Mouse (Mus musculus) myocyte (in vitro differentiated cells): ENCODE measurements at regions not wholly inside any gene's neighbourhood (a gene's known extent, or its start where the extent isn't known, plus 50 kb on each side); places are given as distances from the start of the nearest gene placed in this dataset.

Experiments used
- H3K27me3 ChIP-seq: one replicate; pipeline ENCODE4 v1.6.1; 2011; ENCODE audit not compliant: control insufficient read depth, insufficient read depth, insufficient read length
- H3K36me3 ChIP-seq: one replicate; pipeline ENCODE4 v1.6.1; 2011; ENCODE audit not compliant: control insufficient read depth, insufficient read depth
- H3K4me2 ChIP-seq: one replicate; pipeline ENCODE4 v1.6.1; 2011; ENCODE audit warnings: low read depth, control low read depth
- H3K4me3 ChIP-seq: one replicate; pipeline ENCODE4 v1.5.1; 2011; ENCODE audit warnings: mild to moderate bottlenecking, control low read depth, moderate library complexity
- H3K79me2 ChIP-seq: one replicate; pipeline ENCODE4 v1.6.1; 2011; ENCODE audit not compliant: control insufficient read depth, insufficient read depth
- H3ac ChIP-seq: one replicate; pipeline ENCODE4 v1.6.1; 2011; ENCODE audit not compliant: control insufficient read depth, insufficient read length
- CEBPB ChIP-seq: IDR thresholded peaks from 2 replicates; pipeline ENCODE4 v1.6.1; 2011; ENCODE audit warnings: mild to moderate bottlenecking, moderate library complexity; ENCODE audit not compliant: poor library complexity, insufficient read depth, severe bottlenecking
- E2F4 ChIP-seq: IDR thresholded peaks from one replicate; pipeline ENCODE4 v1.6.1; 2011; ENCODE audit warnings: mild to moderate bottlenecking, control low read depth, moderate library complexity; ENCODE audit not compliant: insufficient read depth
- MAX ChIP-seq: IDR thresholded peaks from one replicate; pipeline ENCODE4 v1.6.1; 2011; ENCODE audit warnings: low read depth, mild to moderate bottlenecking, control low read depth
- MYOD1 ChIP-seq, 3 experiments: IDR thresholded peaks; one replicate each; pipeline ENCODE4 v1.6.1; 2011; ENCODE audit warnings: control low read depth in 2 of 3, low read depth in 2 of 3, mild to moderate bottlenecking in 2 of 3, moderate library complexity in 1 of 3; ENCODE audit not compliant: insufficient read length in 2 of 3, control insufficient read depth in 1 of 3
- MYOG ChIP-seq, 3 experiments: IDR thresholded peaks; one replicate each; pipeline ENCODE4 v1.6.1; 2011; ENCODE audit warnings: control low read depth in 2 of 3, low read depth in 2 of 3, mild to moderate bottlenecking in 2 of 3; ENCODE audit not compliant: insufficient read length in 2 of 3, control insufficient read depth in 1 of 3, insufficient read depth in 1 of 3
- POLR2A ChIP-seq: IDR thresholded peaks from one replicate; pipeline ENCODE4 v1.6.1; 2011; ENCODE audit warnings: low read depth, mild to moderate bottlenecking, control low read depth, moderate library complexity; ENCODE audit not compliant: insufficient read length
- POLR2AphosphoS2 ChIP-seq: IDR thresholded peaks from one replicate; pipeline ENCODE4 v1.6.1; 2011; ENCODE audit warnings: low read depth, control low read depth; ENCODE audit not compliant: insufficient read length
- REST ChIP-seq: IDR thresholded peaks from one replicate; pipeline ENCODE4 v1.6.1; 2011; ENCODE audit warnings: mild to moderate bottlenecking, control low read depth, moderate library complexity; ENCODE audit not compliant: insufficient read depth, insufficient read length
- SRF ChIP-seq: IDR thresholded peaks from one replicate; pipeline ENCODE4 v1.6.1; 2011; ENCODE audit warnings: low read depth; ENCODE audit not compliant: control insufficient read depth, insufficient read length
- TCF12 ChIP-seq: IDR thresholded peaks from one replicate; pipeline ENCODE4 v1.6.1; 2011; ENCODE audit warnings: mild to moderate bottlenecking, control low read depth; ENCODE audit not compliant: poor library complexity, insufficient read depth, severe bottlenecking
- TCF3 ChIP-seq: IDR thresholded peaks from one replicate; pipeline ENCODE4 v1.6.1; 2011; ENCODE audit warnings: low read depth, control low read depth; ENCODE audit not compliant: insufficient read length
- USF1 ChIP-seq: IDR thresholded peaks from one replicate; pipeline ENCODE4 v1.6.1; 2011; ENCODE audit warnings: low read depth, mild to moderate bottlenecking, control low read depth, moderate library complexity

DNA sequence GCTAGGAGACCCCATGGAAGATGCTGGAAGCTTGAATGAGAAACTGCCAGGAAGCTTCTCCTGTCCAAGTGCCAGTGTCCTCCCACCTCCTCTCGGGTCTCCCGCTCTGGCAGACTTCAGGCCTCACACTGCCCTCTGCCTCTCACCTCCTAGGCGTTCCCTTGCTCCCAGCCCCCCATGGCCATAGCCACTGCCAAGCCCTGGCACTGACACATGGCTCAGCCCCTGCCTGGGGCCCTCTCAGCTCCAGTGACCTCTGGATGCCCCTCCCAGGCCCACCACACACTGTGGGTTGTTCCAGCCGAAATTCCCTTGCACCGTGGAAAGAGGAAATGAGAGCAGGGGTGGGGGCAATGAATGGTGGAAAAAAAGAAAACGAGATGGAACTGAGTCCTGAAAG, 227.3 kb downstream of the Cyp26b1 start:
- TF ChIP-seq TCF3, result no peak
- no peak for TF ChIP-seq USF1
- no peak for TF ChIP-seq SRF
- no peak for TF ChIP-seq CEBPB
- no peak for TF ChIP-seq MYOD1 (IDR thresholded peaks at IDR 0.05; ENCODE audit: control insufficient read depth in 1 of 3, insufficient read length in 2 of 3, low read depth in 2 of 3)
- no peak for TF ChIP-seq REST
- no peak for TF ChIP-seq E2F4
- no peak for TF ChIP-seq POLR2AphosphoS2
- Histone ChIP-seq H3K79me2 (no peaks in the 10 kb centered on the region), H3ac (no peak overlapping the region), H3K27me3 (no peaks in the 10 kb centered on the region), H3K4me2 (no peak overlapping the region), H3K36me3 (no peaks in the 10 kb centered on the region), H3K4me3 (no peak overlapping the region)

DNA sequence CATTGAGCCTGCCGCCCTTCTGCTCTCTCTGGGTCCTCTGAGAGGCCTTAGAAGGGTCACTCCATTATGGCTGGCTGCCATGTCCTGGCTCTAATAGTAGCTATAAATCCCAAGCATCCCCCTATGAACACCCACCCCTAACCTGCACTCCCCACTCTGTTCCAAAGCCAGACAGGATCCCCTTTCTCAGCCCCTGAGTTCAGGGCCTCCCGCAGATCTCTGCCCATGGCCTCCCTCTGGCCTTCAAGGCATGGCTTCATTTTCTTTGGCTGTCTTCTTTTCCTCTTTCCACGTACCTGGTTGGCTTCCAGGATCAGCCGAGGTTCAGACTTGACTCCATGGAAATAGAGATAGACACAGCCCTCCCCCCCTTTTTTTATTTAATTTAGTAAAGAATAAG, 227.8 kb downstream of the Cyp26b1 start:
- Histone ChIP-seq H3K4me2 (no peak overlapping the region), H3ac (no peak overlapping the region), H3K27me3 (no peaks in the 10 kb centered on the region), H3K4me3 (no peak overlapping the region), H3K79me2 (no peaks in the 10 kb centered on the region), H3K36me3 (no peaks in the 10 kb centered on the region)
- TF ChIP-seq POLR2A (no peak), MAX (no peak), REST (no peak), SRF (no peak), E2F4 (no peak), POLR2AphosphoS2 (no peak), MYOG (IDR thresholded peaks at IDR 0.05; ENCODE audit: control insufficient read depth in 1 of 3, insufficient read depth in 1 of 3, insufficient read length in 2 of 3, low read depth in 2 of 3) (no peak), TCF3 (no peak), MYOD1 (IDR thresholded peaks at IDR 0.05; ENCODE audit: control insufficient read depth in 1 of 3, insufficient read length in 2 of 3, low read depth in 2 of 3) (no peak), CEBPB (no peak), TCF12 (no peak)

DNA sequence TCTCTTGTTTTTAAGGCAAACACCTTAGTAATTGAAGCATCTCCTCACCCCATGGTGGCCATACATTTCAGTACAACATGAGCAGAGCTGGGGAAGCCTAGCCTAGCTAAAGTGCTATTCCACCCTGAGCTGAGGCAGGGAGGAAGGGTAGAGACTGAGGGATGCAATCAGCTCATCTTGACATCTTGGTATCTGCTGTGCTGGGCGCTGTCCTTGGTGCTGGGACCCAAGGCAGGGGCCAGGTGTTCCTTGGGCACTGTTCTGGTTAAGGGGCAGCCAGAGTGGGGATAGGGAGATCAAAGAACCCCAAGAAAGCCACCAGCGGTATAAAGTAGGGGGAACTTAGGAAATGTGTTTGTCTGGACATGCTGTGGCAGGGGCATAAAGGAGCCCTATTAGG, 228.7 kb downstream of the Cyp26b1 start:
- no peaks in the 10 kb centered on the region for H3K79me2 ChIP-seq
- no peak overlapping the region for H3ac ChIP-seq
- H3K27me3 ChIP-seq, result no peaks in the 10 kb centered on the region
- H3K4me3 ChIP-seq, result no peak overlapping the region
- no peaks in the 10 kb centered on the region for H3K36me3 ChIP-seq
- no peak overlapping the region for H3K4me2 ChIP-seq
- TF ChIP-seq MYOG (IDR thresholded peaks at IDR 0.05; ENCODE audit: control insufficient read depth in 1 of 3, insufficient read depth in 1 of 3, insufficient read length in 2 of 3, low read depth in 2 of 3) (peak in 1 of 3 experiments; percentile 25), REST (peak; percentile 98), MAX (no peak), CEBPB (no peak), MYOD1 (IDR thresholded peaks at IDR 0.05; ENCODE audit: control insufficient read depth in 1 of 3, insufficient read length in 2 of 3, low read depth in 2 of 3) (peak in 1 of 3 experiments; percentile 48), E2F4 (no peak)

DNA sequence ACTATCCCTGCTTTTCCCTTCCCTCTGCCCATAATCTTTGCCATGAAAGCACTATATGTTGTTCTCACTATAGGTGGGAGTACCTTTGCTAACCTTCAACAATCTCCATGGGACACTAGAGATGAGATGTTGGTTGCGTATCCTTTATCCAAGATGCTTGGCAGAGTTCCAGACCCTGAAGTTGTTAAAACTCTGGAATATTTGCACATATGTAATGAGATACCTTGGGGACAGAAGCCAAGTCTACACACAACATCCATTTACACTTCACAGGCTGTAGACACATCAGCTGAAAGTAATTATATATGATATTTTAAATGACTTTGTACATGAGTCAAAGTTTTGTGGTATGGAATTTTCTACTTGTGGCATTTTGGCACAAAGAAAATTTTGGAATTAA, 231.4 kb downstream of the Cyp26b1 start:
- Histone ChIP-seq H3ac (no peak overlapping the region), H3K4me3 (no peak overlapping the region), H3K27me3 (no peaks in the 10 kb centered on the region), H3K79me2 (no peaks in the 10 kb centered on the region), H3K4me2 (no peak overlapping the region), H3K36me3 (no peaks in the 10 kb centered on the region)
- TF ChIP-seq POLR2A (no peak), POLR2AphosphoS2 (no peak), E2F4 (no peak), MYOD1 (IDR thresholded peaks at IDR 0.05; ENCODE audit: control insufficient read depth in 1 of 3, insufficient read length in 2 of 3, low read depth in 2 of 3) (no peak), REST (no peak), TCF3 (no peak), TCF12 (no peak), MAX (no peak), MYOG (IDR thresholded peaks at IDR 0.05; ENCODE audit: control insufficient read depth in 1 of 3, insufficient read depth in 1 of 3, insufficient read length in 2 of 3, low read depth in 2 of 3) (no peak), USF1 (no peak), SRF (no peak), CEBPB (no peak)

DNA sequence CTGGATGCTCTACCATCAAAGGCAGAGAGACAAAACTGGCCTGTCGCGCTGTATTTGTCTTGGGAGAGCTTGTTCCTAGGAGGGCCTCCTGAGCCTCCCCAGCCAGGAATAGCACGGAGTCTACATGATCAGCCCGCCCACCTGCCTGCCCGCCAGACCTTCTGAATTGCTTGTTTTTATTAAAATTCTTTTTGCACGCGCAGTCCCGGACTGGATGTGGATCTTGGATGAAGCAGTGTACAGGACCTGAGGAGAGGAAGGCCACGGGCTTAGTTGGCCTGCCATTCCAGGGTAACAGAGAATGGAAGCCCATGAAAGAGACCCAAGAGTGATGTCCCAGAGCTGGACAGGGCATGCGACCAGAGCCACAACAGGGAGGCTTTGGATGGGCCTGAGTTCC, 235.8 kb downstream of the Cyp26b1 start:
- Histone ChIP-seq H3K4me2 (no peak overlapping the region), H3K27me3 (no peaks in the 10 kb centered on the region), H3K4me3 (no peak overlapping the region), H3ac (no peak overlapping the region), H3K36me3 (no peaks in the 10 kb centered on the region), H3K79me2 (no peaks in the 10 kb centered on the region)
- TF ChIP-seq MYOG (IDR thresholded peaks at IDR 0.05; ENCODE audit: control insufficient read depth in 1 of 3, insufficient read depth in 1 of 3, insufficient read length in 2 of 3, low read depth in 2 of 3) (no peak), CEBPB (no peak), USF1 (no peak), TCF3 (no peak), E2F4 (no peak), POLR2AphosphoS2 (no peak), TCF12 (no peak)
